Mouse (Mus musculus) ES-E14 (cell line): Measurements from ENCODE around the gene Iqcn. TPM values are rescaled to one million over a fixed set of nuclear protein-coding genes. Genes with fewer than 3 reads are reported as not detected.

Experiments used
- DNase-seq: peaks from one replicate; pipeline ENCODE4 v3.0.0-alpha.2; 2013; ENCODE audit warnings: low read depth, low spot score
- H3K27ac ChIP-seq: 2 replicates; pipeline ENCODE4 v1.5.1; 2012; ENCODE audit warnings: low read depth, mild to moderate bottlenecking, low read length, moderate library complexity, mixed read lengths; ENCODE audit not compliant: poor library complexity, insufficient read depth, severe bottlenecking
- H3K36me3 ChIP-seq: 2 replicates; pipeline ENCODE4 v1.6.1; 2012; ENCODE audit warnings: mild to moderate bottlenecking, low read length, moderate library complexity, mixed read lengths; ENCODE audit not compliant: control insufficient read depth, poor library complexity, insufficient read depth, severe bottlenecking
- H3K4me1 ChIP-seq, 2 experiments: fragments of 150-350 bp in 1 of 2; sonication (generic) in 1 of 2; 2 replicates each; pipeline ENCODE4 v1.6.1; 2012; ENCODE audit warnings: low read length in 2 of 2, mild to moderate bottlenecking in 1 of 2, mixed read lengths in 1 of 2; ENCODE audit not compliant: control insufficient read depth in 2 of 2, insufficient read depth in 2 of 2, poor library complexity in 1 of 2
- H3K4me3 ChIP-seq, 2 experiments: fragments of 150-350 bp in 1 of 2; sonication (generic) in 1 of 2; 2 replicates each; pipeline ENCODE4 v1.5.1; 2012; ENCODE audit warnings: low read length in 2 of 2, low read depth in 1 of 2, mild to moderate bottlenecking in 1 of 2, mixed read lengths in 1 of 2; ENCODE audit not compliant: insufficient read depth in 1 of 2, poor library complexity in 1 of 2, severe bottlenecking in 1 of 2
- H3K9ac ChIP-seq: 2 replicates; pipeline ENCODE4 v1.6.1; 2012; ENCODE audit warnings: low read depth, mild to moderate bottlenecking, low read length, mixed read lengths; ENCODE audit not compliant: poor library complexity, insufficient read depth, severe bottlenecking
- H3K9me3 ChIP-seq: fragments of 150-350 bp; sonication (generic); 2 replicates; pipeline ENCODE4 v1.6.1; 2012; ENCODE audit warnings: low read depth, mild to moderate bottlenecking, low read length; ENCODE audit not compliant: control insufficient read depth, insufficient read depth
- CHD2 ChIP-seq: IDR thresholded peaks from 2 replicates; pipeline ENCODE4 v1.6.1; 2014; ENCODE audit warnings: mild to moderate bottlenecking, low read depth, low read length, inconsistent platforms
- HCFC1 ChIP-seq: IDR thresholded peaks from 2 replicates; pipeline ENCODE4 v1.6.1; 2012; ENCODE audit warnings: low read length, inconsistent platforms, borderline replicate concordance; ENCODE audit not compliant: insufficient read depth
- MAFK ChIP-seq: IDR thresholded peaks from 2 replicates; pipeline ENCODE4 v1.6.1; 2014; ENCODE audit warnings: mild to moderate bottlenecking, low read depth, low read length, inconsistent platforms; ENCODE audit not compliant: insufficient read depth
- ZC3H11A ChIP-seq: IDR thresholded peaks from 2 replicates; pipeline ENCODE4 v1.6.1; 2012; ENCODE audit warnings: low read depth, mild to moderate bottlenecking, inconsistent platforms, low read length, borderline replicate concordance
- ZNF384 ChIP-seq: IDR thresholded peaks from 2 replicates; pipeline ENCODE4 v1.6.1; 2012; ENCODE audit warnings: low read depth, low read length, inconsistent platforms
- in situ Hi-C, 2 experiments: fragments of 600-800 bp; cut with MboI; formaldehyde crosslinking; loops; one replicate each; pipeline ENCODE4 v1.15.1; 2025; ENCODE audit warnings: low sequenced_read_pairs in 2 of 2, inconsistent platforms in 1 of 2; ENCODE audit not compliant: unreplicated experiment in 2 of 2
- total RNA-seq: library from RNA; depleted of rRNA; stranded (reverse); fragments of 300-350 nt; gene quantifications from 2 replicates; pipeline ENCODE4 v1.2.3, GENCODE M21; 2012

The Iqcn gene
- total RNA-seq, 1 experiment = 0.09 TPM

- Histone ChIP-seq H3K27ac (no peak overlapping the region), H3K9me3 (no peaks in the 10 kb centered on the region), H3K36me3 (no peaks in the 10 kb centered on the region), H3K9ac (no peak overlapping the region), H3K4me3 (no peak overlapping the region), H3K4me1 (peaks cover 0 to 3% of the 10 kb centered on the region in 2 experiments; a peak in 2 of 4 replicates)
- TF ChIP-seq ZNF384 = no peak
- TF ChIP-seq MAFK = no peak
- no peak for TF ChIP-seq ZC3H11A
- TF ChIP-seq HCFC1 = no peak
- no peak for TF ChIP-seq CHD2
- in situ Hi-C loops = no loop called here
- no peak for DNase-seq
Measured at GRCm38 (mm10) chr8:70737705-70738104, 34.4 kb downstream of the Iqcn start.

- H3K4me3 ChIP-seq = no peak overlapping the region
- H3K36me3 ChIP-seq = no peaks in the 10 kb centered on the region
- TF ChIP-seq HCFC1 (no peak), CHD2 (no peak), ZNF384 (no peak), MAFK (no peak), ZC3H11A (no peak)
- no peak for DNase-seq
- H3K4me1 ChIP-seq = peaks cover 0 to 2% of the 10 kb centered on the region in 2 experiments; a peak in 1 of 4 replicates
- no peaks in the 10 kb centered on the region for H3K9me3 ChIP-seq
- H3K9ac ChIP-seq = no peak overlapping the region
- in situ Hi-C loops = no loop called here
- no peak overlapping the region for H3K27ac ChIP-seq
Measured at GRCm38 (mm10) chr8:70738211-70738610, 35.0 kb downstream of the Iqcn start.

GRCm38 (mm10) chr8:70741661-70742060 is 38.4 kb downstream of the Iqcn start:
- in situ Hi-C loops = no loop called here
- DNase-seq = no peak
- no peaks in the 10 kb centered on the region for H3K9me3 ChIP-seq
- H3K4me1 ChIP-seq = peaks cover 2 to 10% of the 10 kb centered on the region in 2 experiments; a peak in 2 of 4 replicates
- no peak for TF ChIP-seq MAFK
- TF ChIP-seq ZC3H11A = no peak
- TF ChIP-seq HCFC1 = no peak
- no peak for TF ChIP-seq CHD2
- no peak for TF ChIP-seq ZNF384
- no peak overlapping the region for H3K9ac ChIP-seq
- H3K36me3 ChIP-seq = no peaks in the 10 kb centered on the region
- no peak overlapping the region for H3K27ac ChIP-seq
- no peak overlapping the region for H3K4me3 ChIP-seq

- TF ChIP-seq ZC3H11A (no peak), ZNF384 (no peak), CHD2 (no peak), MAFK (no peak), HCFC1 (no peak)
- Histone ChIP-seq H3K36me3 (no peaks in the 10 kb centered on the region), H3K27ac (no peak overlapping the region), H3K4me1 (peaks cover 2 to 10% of the 10 kb centered on the region in 2 experiments; a peak in 2 of 4 replicates), H3K9ac (no peak overlapping the region), H3K9me3 (no peaks in the 10 kb centered on the region), H3K4me3 (no peak overlapping the region)
- in situ Hi-C loops = no loop called here
- no peak for DNase-seq
Measured at GRCm38 (mm10) chr8:70742176-70742575, 38.9 kb downstream of the Iqcn start.
